Mouse (Mus musculus) lung, embryonic 14.5 days (tissue): ENCODE data around the gene Olfr699. TPM values are rescaled to one million over a fixed set of nuclear protein-coding genes. Genes with fewer than 3 reads are reported as not detected.
"Not testable (repeated sequence)": the region's sequence is repeated elsewhere in the genome, so short reads cannot be mapped to it uniquely, and the experiment has no call there.

Source experiments
- ATAC-seq: fragments of 200-750 bp; cut with Nextera tagmentation; 2 replicates; pipeline ENCODE4 v1.8.0; 2017; ENCODE audit warnings: mild to moderate bottlenecking, moderate TSS enrichment, moderate library complexity; ENCODE audit not compliant: insufficient read depth
- DNase-seq: peaks from one replicate; pipeline ENCODE4 v3.0.0-alpha.2; 2015
- H3K27ac ChIP-seq: fragments of 300-500 bp; sonication (generic); 2 replicates; pipeline ENCODE4 v1.5.1; 2014; ENCODE audit warnings: low read depth, mild to moderate bottlenecking, moderate library complexity
- H3K27me3 ChIP-seq: fragments of 300-500 bp; sonication (generic); 2 replicates; pipeline ENCODE4 v1.6.1; 2014; ENCODE audit warnings: low read length, control low read depth; ENCODE audit not compliant: insufficient read depth
- H3K36me3 ChIP-seq: fragments of 300-500 bp; sonication (generic); 2 replicates; pipeline ENCODE4 v1.6.1; 2014; ENCODE audit warnings: control low read depth; ENCODE audit not compliant: insufficient read depth
- H3K4me1 ChIP-seq: fragments of 300-500 bp; sonication (generic); 2 replicates; pipeline ENCODE4 v1.6.1; 2014; ENCODE audit warnings: antibody characterized with exemption, control low read depth; ENCODE audit not compliant: insufficient read depth
- H3K4me2 ChIP-seq: fragments of 300-500 bp; sonication (generic); 2 replicates; pipeline ENCODE4 v1.6.1; 2014; ENCODE audit warnings: mild to moderate bottlenecking
- H3K4me3 ChIP-seq: fragments of 300-500 bp; sonication (generic); 2 replicates; pipeline ENCODE4 v1.5.1; 2014; ENCODE audit warnings: low read depth, low read length
- H3K9ac ChIP-seq: fragments of 300-500 bp; sonication (generic); 2 replicates; pipeline ENCODE4 v1.6.1; 2014
- H3K9me3 ChIP-seq: fragments of 300-500 bp; sonication (generic); 2 replicates; pipeline ENCODE4 v1.6.1; 2016; ENCODE audit warnings: low read depth, low read length, control low read depth
- CTCF ChIP-seq: IDR thresholded peaks from 2 replicates; pipeline ENCODE4 v1.5.1; 2016; ENCODE audit warnings: antibody characterized with exemption, low read depth
- WGBS: fragments of 180-500 bp; shearing (Covaris S2); extraction: QIAGEN DNeasy Blood & Tissue Kit; methylation state at CpG from one replicate; pipeline ENCODE4 v1.1.7; 2014; 5-methylcytosine and 5-hydroxymethylcytosine counted together
- polyA plus RNA-seq: library from polyadenylated mRNA; unstranded; fragments of >200 nt; fragmentation: Nextera tagmentation; extraction: Ambion mirVana; gene quantifications from 2 replicates; pipeline ENCODE4 v1.2.1, GENCODE M21; 2014

Gene Olfr699
- not detected in 2 replicates for polyA plus RNA-seq

GRCm38 (mm10) chr7:106793098-106793497 lies at the start of gene Olfr699:
Gene Olfr699 (minus strand): TSS chr7:106793198.
- no peak within 1 kb of the TSS for H3K4me3 ChIP-seq
- no peak within 1 kb of the TSS for H3K4me2 ChIP-seq
- H3K27me3 ChIP-seq: no peaks in the 10 kb centered on the region
- TF ChIP-seq CTCF: no peak
- DNase-seq (no peak), ATAC-seq (no peak)
- no peaks in the 10 kb centered on the region for H3K4me1 ChIP-seq
- no peak within 1 kb of the TSS for H3K27ac ChIP-seq
- no peaks in the 10 kb centered on the region for H3K9me3 ChIP-seq
- no peak within 1 kb of the TSS for H3K9ac ChIP-seq
- no peaks in the 10 kb centered on the region for H3K36me3 ChIP-seq
- WGBS: 79% methylated on average over 1 of the region's 1 CpGs

- H3K4me3 ChIP-seq: no peak within 1 kb of the TSS
- H3K27me3 ChIP-seq: no peaks in the 10 kb centered on the region
- no peak within 1 kb of the TSS for H3K4me2 ChIP-seq
- no peaks in the 10 kb centered on the region for H3K36me3 ChIP-seq
- no peak for ATAC-seq
- no peak for TF ChIP-seq CTCF
- no peaks in the 10 kb centered on the region for H3K4me1 ChIP-seq
- DNase-seq: no peak
- H3K9me3 ChIP-seq: no peaks in the 10 kb centered on the region
- H3K9ac ChIP-seq: no peak within 1 kb of the TSS
- no peak within 1 kb of the TSS for H3K27ac ChIP-seq
Measured at GRCm38 (mm10) chr7:106833793-106834192, 40.8 kb upstream of the Olfr699 start, which contains the start of gene Olfr702. Gene Olfr702 (minus strand): TSS chr7:106833893.

- no peak overlapping the region for H3K4me2 ChIP-seq
- no peak for DNase-seq
- no peaks in the 10 kb centered on the region for H3K9me3 ChIP-seq
- H3K4me3 ChIP-seq: no peak overlapping the region
- no peaks in the 10 kb centered on the region for H3K4me1 ChIP-seq
- no peaks in the 10 kb centered on the region for H3K27me3 ChIP-seq
- no peak for TF ChIP-seq CTCF
- no peak for ATAC-seq
- no peaks in the 10 kb centered on the region for H3K36me3 ChIP-seq
- H3K9ac ChIP-seq: no peak overlapping the region
- no peak overlapping the region for H3K27ac ChIP-seq
Measured at GRCm38 (mm10) chr7:106818414-106818813, 25.4 kb upstream of the Olfr699 start.

DNA sequence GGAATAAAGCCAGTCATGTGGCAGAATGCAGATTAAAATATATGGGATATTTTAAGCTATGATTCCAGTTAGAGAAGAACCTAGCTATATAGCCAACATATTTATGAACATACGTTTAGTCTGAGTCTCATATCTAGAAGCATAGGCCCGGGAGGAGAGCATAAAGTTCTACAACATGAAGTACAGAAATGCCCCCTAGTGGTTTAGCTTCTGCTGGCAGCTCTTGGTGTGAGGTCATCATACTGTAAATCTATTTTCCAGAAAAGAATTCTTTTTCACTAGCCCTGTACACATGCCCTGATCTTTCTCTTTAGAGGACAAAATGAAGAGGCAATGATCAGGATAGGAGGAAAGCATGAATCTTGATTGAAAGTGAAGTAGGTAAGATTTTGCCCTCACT lies 22.8 kb upstream of the Olfr699 start:
- Histone ChIP-seq H3K9ac (no peak overlapping the region), H3K4me2 (no peak overlapping the region), H3K9me3 (no peaks in the 10 kb centered on the region), H3K4me1 (no peaks in the 10 kb centered on the region), H3K27ac (no peak overlapping the region), H3K27me3 (no peaks in the 10 kb centered on the region), H3K36me3 (no peaks in the 10 kb centered on the region), H3K4me3 (no peak overlapping the region)
- TF ChIP-seq CTCF: 0 out of 2 replicates have a peak, but pooled peaks have one; percentile 11
- ATAC-seq (no peak), DNase-seq (peak; percentile 51)
- 38% methylated on average over 2 of the region's 2 CpGs for WGBS

- no peak within 1 kb of the TSS for H3K4me3 ChIP-seq
- WGBS: 53% methylated on average over 2 of the region's 2 CpGs
- H3K4me2 ChIP-seq: no peak within 1 kb of the TSS
- no peaks in the 10 kb centered on the region for H3K36me3 ChIP-seq
- no peak for DNase-seq
- no peak within 1 kb of the TSS for H3K9ac ChIP-seq
- H3K27me3 ChIP-seq: no peaks in the 10 kb centered on the region
- no peak for TF ChIP-seq CTCF
- no peaks in the 10 kb centered on the region for H3K4me1 ChIP-seq
- no peak for ATAC-seq
- H3K9me3 ChIP-seq: no peaks in the 10 kb centered on the region
- no peak within 1 kb of the TSS for H3K27ac ChIP-seq
Measured at GRCm38 (mm10) chr7:106813829-106814228, 20.8 kb upstream of the Olfr699 start, which contains the start of gene Olfr701. Gene Olfr701 (plus strand): TSS chr7:106814129.

GRCm38 (mm10) chr7:106808734-106809133 lies 15.7 kb upstream of the Olfr699 start, which contains the start of gene Olfr700:
Gene Olfr700 (minus strand): TSS chr7:106808834.
- no peak within 1 kb of the TSS for H3K4me2 ChIP-seq
- no peaks in the 10 kb centered on the region for H3K9me3 ChIP-seq
- no peak for TF ChIP-seq CTCF
- WGBS: 79% methylated on average over 1 of the region's 1 CpGs
- H3K27ac ChIP-seq: no peak within 1 kb of the TSS
- no peak within 1 kb of the TSS for H3K9ac ChIP-seq
- H3K4me3 ChIP-seq: no peak within 1 kb of the TSS
- H3K36me3 ChIP-seq: no peaks in the 10 kb centered on the region
- no peaks in the 10 kb centered on the region for H3K4me1 ChIP-seq
- ATAC-seq (no peak), DNase-seq (no peak)
- H3K27me3 ChIP-seq: no peaks in the 10 kb centered on the region

DNA sequence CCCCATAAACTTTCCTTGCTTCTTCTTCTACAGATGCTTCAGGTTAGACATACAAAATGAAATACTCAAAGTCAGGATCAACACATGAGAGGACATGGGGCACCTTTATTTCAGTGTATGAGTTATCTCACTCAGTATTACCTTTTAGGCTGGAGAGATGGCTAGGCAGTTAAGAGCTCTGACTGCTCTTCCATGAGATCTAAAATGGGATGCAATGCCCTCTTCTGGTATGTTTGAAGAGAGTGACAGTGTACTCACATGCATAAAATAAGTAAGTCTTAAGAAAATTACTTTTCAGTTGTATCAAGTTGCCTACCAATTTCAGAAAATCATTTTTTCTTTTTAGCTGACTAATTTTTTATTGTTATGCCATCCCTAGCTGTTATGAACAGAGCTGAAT lies 4.7 kb downstream of the Olfr699 start:
- no peak for ATAC-seq
- Histone ChIP-seq H3K4me3 (no peak overlapping the region), H3K36me3 (no peaks in the 10 kb centered on the region), H3K9me3 (no peaks in the 10 kb centered on the region), H3K4me1 (no peaks in the 10 kb centered on the region), H3K27ac (no peak overlapping the region), H3K27me3 (no peaks in the 10 kb centered on the region), H3K4me2 (no peak overlapping the region), H3K9ac (no peak overlapping the region)
- no peak for TF ChIP-seq CTCF
- DNase-seq: no peak

DNA sequence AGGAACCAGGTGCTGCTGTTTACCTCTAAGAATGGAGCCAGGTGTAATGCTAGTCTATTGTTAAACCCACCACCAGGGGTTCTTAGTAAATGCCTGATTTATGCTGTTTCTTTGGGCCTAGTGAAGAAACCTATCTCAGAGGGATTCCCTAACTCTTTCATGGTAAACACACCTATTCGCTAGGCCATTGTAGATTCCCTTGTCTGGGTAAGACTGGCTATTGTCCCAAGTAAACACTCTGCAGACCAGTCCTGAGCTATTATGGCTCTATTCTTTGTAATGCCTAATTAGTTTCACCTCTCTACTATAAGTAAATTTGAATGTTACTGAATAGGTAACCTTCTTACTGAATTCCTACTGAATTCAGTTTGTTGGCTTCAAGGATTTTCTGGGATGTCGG lies 32.0 kb downstream of the Olfr699 start:
- H3K4me3 ChIP-seq, DNase-seq, H3K4me1 ChIP-seq, ATAC-seq, H3K9me3 ChIP-seq, H3K27ac ChIP-seq, H3K9ac ChIP-seq, H3K4me2 ChIP-seq, H3K36me3 ChIP-seq, H3K27me3 ChIP-seq: not testable (repeated sequence)
- 85% methylated on average over 2 of the region's 2 CpGs for WGBS
